Mouse (Mus musculus) embryonic facial prominence, embryonic 12.5 days (tissue): ENCODE results near the gene Kifc5b. TPM values are rescaled to one million over a fixed set of nuclear protein-coding genes. Genes with fewer than 3 reads are reported as not detected.

Experiments used
- ATAC-seq: fragments of 200-750 bp; cut with Nextera tagmentation; 2 replicates; pipeline ENCODE4 v1.8.0; 2017; ENCODE audit not compliant: insufficient number of reproducible peaks, insufficient read depth, low FRiP score, low TSS enrichment
- H3K27ac ChIP-seq: fragments of 300-500 bp; sonication (generic); 2 replicates; pipeline ENCODE4 v1.5.1; 2016; ENCODE audit warnings: mild to moderate bottlenecking
- H3K27me3 ChIP-seq: fragments of 300-500 bp; sonication (generic); 2 replicates; pipeline ENCODE4 v1.6.1; 2016; ENCODE audit warnings: mild to moderate bottlenecking, moderate library complexity
- H3K36me3 ChIP-seq: fragments of 300-500 bp; sonication (generic); 2 replicates; pipeline ENCODE4 v1.6.1; 2016; ENCODE audit warnings: mild to moderate bottlenecking
- H3K4me1 ChIP-seq: fragments of 300-500 bp; sonication (generic); 2 replicates; pipeline ENCODE4 v1.6.1; 2016
- H3K4me2 ChIP-seq: fragments of 300-500 bp; sonication (generic); replicated peaks from 2 replicates; pipeline ENCODE4 v1.6.1; 2016; ENCODE audit warnings: mild to moderate bottlenecking, moderate library complexity
- H3K4me3 ChIP-seq: fragments of 300-500 bp; sonication (generic); 2 replicates; pipeline ENCODE4 v1.5.1; 2016; ENCODE audit warnings: mild to moderate bottlenecking
- H3K9ac ChIP-seq: fragments of 300-500 bp; sonication (generic); 2 replicates; pipeline ENCODE4 v1.6.1; 2016; ENCODE audit warnings: mild to moderate bottlenecking, moderate library complexity
- H3K9me3 ChIP-seq: fragments of 300-500 bp; sonication (generic); 2 replicates; pipeline ENCODE4 v1.6.1; 2016; ENCODE audit warnings: mild to moderate bottlenecking, moderate library complexity
- WGBS: fragments of 180-500 bp; shearing (Covaris S2); methylation state at CpG from one replicate; pipeline ENCODE4 v1.1.7; 2016; 5-methylcytosine and 5-hydroxymethylcytosine counted together
- polyA plus RNA-seq: library from polyadenylated mRNA; unstranded; fragments of >200 nt; fragmentation: Nextera tagmentation; extraction: Ambion mirVana; gene quantifications from 2 replicates; pipeline ENCODE4 v1.2.1, GENCODE M21; 2016

Gene Kifc5b
- polyA plus RNA-seq, 1 experiment from 2014 or later, result 9.7 TPM

GRCm38 (mm10) chr17:26939178-26939972 is 22.5 kb downstream of the Kifc5b start, which contains the start of gene Cuta:
Gene Cuta, minus strand, starts transcription at chr17:26939569.
- H3K27me3 ChIP-seq, result no peaks in the 10 kb centered on the region
- peak within 1 kb of the TSS; percentile 97 for H3K27ac ChIP-seq
- under 1% methylated on average over 70 of the region's 70 CpGs for WGBS

GRCm38 (mm10) chr17:26939973-26940300 is 23.0 kb downstream of the Kifc5b start:
- Histone ChIP-seq H3K4me1 (peaks cover 40% of the 10 kb centered on the region), H3K27ac (peak overlapping the region; percentile 97), H3K9ac (peak overlapping the region; percentile 77), H3K4me3 (peak overlapping the region; percentile 74), H3K9me3 (no peaks in the 10 kb centered on the region), H3K36me3 (peaks cover 24% of the 10 kb centered on the region), H3K27me3 (no peaks in the 10 kb centered on the region), H3K4me2 (peak overlapping the region; percentile 97)
- WGBS, result 0% methylated on average over 3 of the region's 3 CpGs
- no peak for ATAC-seq

More at GRCm38 (mm10) chr17:26939178-26939972, 22.5 kb downstream of the Kifc5b start, which contains the start of gene Cuta:
- Histone ChIP-seq H3K9ac (peak within 1 kb of the TSS; percentile 82), H3K4me1 (peaks cover 40% of the 10 kb centered on the region), H3K4me2 (peak within 1 kb of the TSS; percentile 97), H3K9me3 (no peaks in the 10 kb centered on the region), H3K4me3 (peak within 1 kb of the TSS; percentile 74), H3K36me3 (peaks cover 28% of the 10 kb centered on the region)
- ATAC-seq, result peak; percentile 93

GRCm38 (mm10) chr17:26941031-26941789 is 24.3 kb downstream of the Kifc5b start, which contains the start of gene Syngap1:
Gene Syngap1, plus strand, starts transcription at chr17:26941253.
- Histone ChIP-seq H3K27me3 (no peaks in the 10 kb centered on the region), H3K9ac (peak within 1 kb of the TSS; percentile 77), H3K9me3 (no peaks in the 10 kb centered on the region), H3K4me1 (peaks cover 50% of the 10 kb centered on the region), H3K4me3 (peak within 1 kb of the TSS; percentile 74), H3K27ac (peak within 1 kb of the TSS; percentile 97), H3K4me2 (peak within 1 kb of the TSS; percentile 97), H3K36me3 (peaks cover 13% of the 10 kb centered on the region)
- 1% methylated on average over 22 of the region's 24 CpGs for WGBS
- ATAC-seq, result 0 out of 2 replicates have a peak, but pooled peaks have one; percentile 19

- H3K36me3 ChIP-seq, result peaks cover 5% of the 10 kb centered on the region; the same call in 1 of the 2 replicates
- 9% methylated on average over 4 of the region's 4 CpGs for WGBS
- no peaks in the 10 kb centered on the region for H3K27me3 ChIP-seq
- H3K4me2 ChIP-seq, result peak overlapping the region; percentile 97
- no peak for ATAC-seq
- H3K27ac ChIP-seq, result peak overlapping the region; percentile 97
- peak overlapping the region; percentile 62 for H3K4me3 ChIP-seq
- H3K9ac ChIP-seq, result peak overlapping the region; percentile 73
- no peaks in the 10 kb centered on the region for H3K9me3 ChIP-seq
- peaks cover 56% of the 10 kb centered on the region for H3K4me1 ChIP-seq
Measured at GRCm38 (mm10) chr17:26941841-26942570, 25.1 kb downstream of the Kifc5b start.

- Histone ChIP-seq H3K36me3 (no peaks in the 10 kb centered on the region), H3K4me1 (peaks cover 58% of the 10 kb centered on the region), H3K9ac (peak overlapping the region; percentile 56), H3K4me3 (peak overlapping the region; percentile 34), H3K27me3 (no peaks in the 10 kb centered on the region), H3K9me3 (no peaks in the 10 kb centered on the region), H3K27ac (peak overlapping the region; percentile 69), H3K4me2 (peak overlapping the region; percentile 60)
- ATAC-seq, result no peak
- WGBS, result 22% methylated on average over 13 of the region's 13 CpGs
Measured at GRCm38 (mm10) chr17:26945824-26946495, 29.1 kb downstream of the Kifc5b start.

- 3% methylated on average over 35 of the region's 37 CpGs for WGBS
Measured at GRCm38 (mm10) chr17:26946567-26946966, 29.7 kb downstream of the Kifc5b start.

GRCm38 (mm10) chr17:26947231-26948100 is 30.6 kb downstream of the Kifc5b start:
- WGBS, result 42% methylated on average over 12 of the region's 12 CpGs
- Histone ChIP-seq H3K4me3 (peak overlapping the region; percentile 34; the same call in 1 of the 2 replicates), H3K9me3 (no peaks in the 10 kb centered on the region), H3K4me2 (peak overlapping the region; percentile 60), H3K27ac (peak overlapping the region; percentile 69), H3K4me1 (peaks cover 63% of the 10 kb centered on the region), H3K27me3 (no peaks in the 10 kb centered on the region), H3K9ac (peak overlapping the region; percentile 56; the same call in 1 of the 2 replicates), H3K36me3 (0 out of 2 replicates have a peak, but pooled peaks cover 1% of the 10 kb centered on the region)
- ATAC-seq, result no peak

More at GRCm38 (mm10) chr17:26946567-26946966, 29.7 kb downstream of the Kifc5b start:
- no peaks in the 10 kb centered on the region for H3K9me3 ChIP-seq
- no peaks in the 10 kb centered on the region for H3K36me3 ChIP-seq
- no peak for ATAC-seq
- H3K9ac ChIP-seq, result peak overlapping the region; percentile 56
- peak overlapping the region; percentile 34 for H3K4me3 ChIP-seq
- peak overlapping the region; percentile 69 for H3K27ac ChIP-seq
- H3K27me3 ChIP-seq, result no peaks in the 10 kb centered on the region
- H3K4me2 ChIP-seq, result peak overlapping the region; percentile 60
- peaks cover 60% of the 10 kb centered on the region for H3K4me1 ChIP-seq

- Histone ChIP-seq H3K27me3 (no peaks in the 10 kb centered on the region), H3K4me3 (peak overlapping the region; percentile 88), H3K36me3 (0 out of 2 replicates have a peak, but pooled peaks cover 2% of the 10 kb centered on the region), H3K9ac (peak overlapping the region; percentile 88), H3K4me2 (peak overlapping the region; percentile 98), H3K9me3 (no peaks in the 10 kb centered on the region), H3K4me1 (peaks cover 69% of the 10 kb centered on the region), H3K27ac (peak overlapping the region; percentile 80)
- no peak for ATAC-seq
- under 1% methylated on average over 47 of the region's 87 CpGs for WGBS
Measured at GRCm38 (mm10) chr17:26948316-26949050, 31.6 kb downstream of the Kifc5b start.

- H3K9ac ChIP-seq, result peak overlapping the region; percentile 88
- peaks cover 75% of the 10 kb centered on the region for H3K4me1 ChIP-seq
- H3K36me3 ChIP-seq, result 0 out of 2 replicates have a peak, but pooled peaks cover 2% of the 10 kb centered on the region
- peak overlapping the region; percentile 80 for H3K27ac ChIP-seq
- no peak for ATAC-seq
- H3K9me3 ChIP-seq, result no peaks in the 10 kb centered on the region
- peak overlapping the region; percentile 88 for H3K4me3 ChIP-seq
- no peaks in the 10 kb centered on the region for H3K27me3 ChIP-seq
- 7% methylated on average over 13 of the region's 14 CpGs for WGBS
- peak overlapping the region; percentile 98 for H3K4me2 ChIP-seq
Measured at GRCm38 (mm10) chr17:26949051-26949577, 32.2 kb downstream of the Kifc5b start.
